Mouse (Mus musculus): Measurements from ENCODE around the gene Pigk. TPM values are rescaled to one million over a fixed set of nuclear protein-coding genes. Genes with fewer than 3 reads are reported as not detected.
"Not testable (repeated sequence)": the region's sequence is repeated elsewhere in the genome, so short reads cannot be mapped to it uniquely, and the experiment has no call there.

The Pigk gene
- total and polyA plus RNA-seq, 2 experiments from 2014 or later, result 38.2 to 57.8 TPM

DNA sequence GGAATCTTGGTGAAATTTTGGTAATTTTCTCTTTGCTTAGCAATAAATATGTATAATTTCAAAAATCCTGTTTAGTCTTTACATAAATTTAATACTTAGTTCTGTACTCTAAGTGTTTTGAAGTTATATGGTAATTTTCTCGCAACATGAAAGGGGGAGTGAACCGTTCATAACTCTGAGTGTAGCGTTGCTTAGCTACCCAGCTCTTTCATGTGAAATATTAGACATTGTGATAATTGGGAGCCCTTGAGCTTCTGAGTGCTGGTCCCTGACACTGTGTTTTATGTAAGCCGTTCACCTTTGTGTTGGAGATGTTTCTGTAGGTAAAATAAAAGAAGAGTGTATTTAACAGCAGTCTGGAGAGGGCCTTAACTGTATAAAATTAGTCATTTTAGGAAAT, 65.9 kb downstream of the Pigk start:
- ATAC-seq (peak; percentile 44; the same call in 1 of the 2 replicates), DNase-seq (ENCODE audit: low spot score) (no peak)
- Histone ChIP-seq H3K4me2 (ENCODE audit: low read depth, low read length) (no peak overlapping the region), H3K4me3 (ENCODE audit: low read length) (no peak overlapping the region), H3K4me1 (ENCODE audit: insufficient read depth, low read length) (no peaks in the 10 kb centered on the region), H3K9ac (replicated peaks; ENCODE audit: low read length) (no peak overlapping the region), H3K36me3 (ENCODE audit: insufficient read depth, low read length) (no peaks in the 10 kb centered on the region), H3K27ac (no peak overlapping the region), H3K9me3 (ENCODE audit: low read length) (no peaks in the 10 kb centered on the region), H3K27me3 (ENCODE audit: insufficient read depth, low read length) (no peaks in the 10 kb centered on the region)
- 46% methylated on average over 4 of the region's 4 CpGs for WGBS
- no peak for TF ChIP-seq CTCF (IDR thresholded peaks at IDR 0.05; ENCODE audit: low read depth)

DNA sequence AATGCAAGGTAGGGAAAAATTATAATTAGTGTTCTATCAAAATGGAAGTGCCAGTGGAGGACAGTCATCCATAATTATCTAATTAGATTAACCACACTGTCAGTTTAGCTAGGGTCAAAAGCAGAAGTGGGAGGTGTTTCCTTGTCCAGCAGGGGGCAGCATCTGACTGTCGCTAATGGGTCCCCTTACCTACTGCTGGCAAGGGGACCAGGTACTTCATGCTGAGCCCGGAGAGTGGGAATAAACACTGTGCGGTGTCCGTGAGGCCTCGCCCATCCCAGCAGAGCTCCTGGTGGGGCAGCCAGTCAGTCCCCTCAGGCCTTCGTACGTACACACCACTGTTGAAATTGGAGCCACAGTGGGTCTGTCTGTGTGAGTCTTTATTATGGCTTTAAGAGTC, 69.9 kb downstream of the Pigk start:
- H3K27ac ChIP-seq, result no peak overlapping the region
- H3K9me3 ChIP-seq (ENCODE audit: low read length), result no peaks in the 10 kb centered on the region
- ATAC-seq (peak; percentile 76), DNase-seq (ENCODE audit: low spot score) (peak; percentile 92)
- H3K4me2 ChIP-seq (ENCODE audit: low read depth, low read length), result no peak overlapping the region
- H3K4me3 ChIP-seq (ENCODE audit: low read length), result no peak overlapping the region
- peak; percentile 94 for TF ChIP-seq CTCF (IDR thresholded peaks at IDR 0.05; ENCODE audit: low read depth)
- peaks cover 6% of the 10 kb centered on the region; the same call in 1 of the 2 replicates for H3K36me3 ChIP-seq (ENCODE audit: insufficient read depth, low read length)
- H3K9ac ChIP-seq (replicated peaks; ENCODE audit: low read length), result no peak overlapping the region
- no peaks in the 10 kb centered on the region for H3K4me1 ChIP-seq (ENCODE audit: insufficient read depth, low read length)
- no peaks in the 10 kb centered on the region for H3K27me3 ChIP-seq (ENCODE audit: insufficient read depth, low read length)
- WGBS, result 18% methylated on average over 7 of the region's 7 CpGs

DNA sequence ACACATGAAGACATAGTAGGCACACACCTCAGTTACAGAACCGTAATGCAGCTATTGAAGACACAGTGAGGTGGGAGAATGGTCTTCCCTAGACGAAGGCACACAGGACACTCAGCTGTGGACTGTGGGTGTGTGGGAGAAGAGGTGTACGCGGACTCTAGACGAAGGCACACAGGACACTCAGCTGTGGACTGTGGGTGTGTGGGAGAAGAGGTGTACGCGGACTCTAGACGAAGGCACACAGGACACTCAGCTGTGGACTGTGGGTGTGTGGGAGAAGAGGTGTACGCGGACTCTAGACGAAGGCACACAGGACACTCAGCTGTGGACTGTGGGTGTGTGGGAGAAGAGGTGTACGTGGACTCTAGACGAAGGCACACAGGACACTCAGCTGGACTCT, 70.5 kb downstream of the Pigk start:
- H3K27me3 ChIP-seq (ENCODE audit: insufficient read depth, low read length); H3K9ac ChIP-seq (replicated peaks; ENCODE audit: low read length); DNase-seq (ENCODE audit: low spot score); H3K36me3 ChIP-seq (ENCODE audit: insufficient read depth, low read length); ATAC-seq; H3K27ac ChIP-seq; H3K4me1 ChIP-seq (ENCODE audit: insufficient read depth, low read length); H3K4me3 ChIP-seq (ENCODE audit: low read length); H3K4me2 ChIP-seq (ENCODE audit: low read depth, low read length); H3K9me3 ChIP-seq (ENCODE audit: low read length): not testable (repeated sequence)
- WGBS, result 95% methylated on average over 7 of the region's 13 CpGs

DNA sequence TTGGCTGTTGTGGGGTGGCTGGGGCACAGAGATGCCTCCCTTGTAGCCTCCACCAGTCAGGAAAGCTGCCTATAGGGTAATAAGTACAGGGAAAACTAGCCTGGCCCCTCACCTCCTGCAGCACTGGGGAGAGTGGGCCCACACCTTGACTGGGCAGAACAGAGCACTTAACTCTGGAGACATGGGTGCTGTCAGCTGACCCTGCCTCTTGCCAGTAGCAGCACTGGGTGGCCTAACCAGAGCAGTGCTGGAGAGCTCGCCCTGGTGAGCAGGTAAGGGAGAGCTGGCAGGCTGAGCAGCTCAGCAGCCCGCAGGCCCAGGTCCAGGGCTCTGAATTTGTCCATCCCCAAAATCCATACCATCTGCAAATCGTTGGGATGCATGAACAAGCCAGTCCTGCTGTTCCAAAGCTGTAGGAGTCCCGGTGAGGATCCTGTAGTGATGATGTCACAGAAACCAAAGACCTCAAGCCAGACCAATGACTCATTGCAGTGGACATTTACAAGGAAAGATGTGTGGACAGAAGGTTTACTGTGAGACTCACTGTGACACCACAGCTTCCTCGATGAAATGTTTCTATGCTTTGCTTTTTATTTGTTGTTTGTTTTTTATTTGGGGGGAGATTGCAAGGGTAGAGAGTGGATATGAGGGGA, 74.5 kb downstream of the Pigk start:
- H3K4me3 ChIP-seq (ENCODE audit: low read length), result not testable (repeated sequence)
- WGBS, result 85% methylated on average over 5 of the region's 5 CpGs

DNA sequence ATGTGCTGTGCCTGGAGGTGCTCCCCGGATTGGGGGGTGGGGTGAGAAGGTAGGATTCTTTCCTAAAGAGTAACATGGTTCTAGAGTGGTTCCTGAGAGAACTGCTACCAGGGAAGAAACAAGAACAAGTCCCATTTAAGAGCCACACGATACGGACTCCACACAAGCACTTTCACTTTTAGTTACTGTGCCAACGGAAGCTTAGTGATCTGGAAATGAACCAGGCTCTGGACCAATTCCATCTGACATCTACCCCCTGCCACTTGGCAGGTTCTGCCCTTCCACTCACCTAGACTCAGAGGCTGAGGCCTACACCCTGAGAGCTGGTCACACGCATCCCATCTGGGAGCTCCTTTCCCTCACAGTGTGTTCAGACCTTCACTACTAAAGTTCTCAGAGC, 78.7 kb downstream of the Pigk start:
- Histone ChIP-seq H3K9ac (replicated peaks; ENCODE audit: low read length) (no peak overlapping the region), H3K36me3 (ENCODE audit: insufficient read depth, low read length) (no peaks in the 10 kb centered on the region; the same call in 1 of the 2 replicates), H3K4me2 (ENCODE audit: low read depth, low read length) (no peak overlapping the region), H3K4me3 (ENCODE audit: low read length) (no peak overlapping the region), H3K4me1 (ENCODE audit: insufficient read depth, low read length) (no peaks in the 10 kb centered on the region), H3K27ac (no peak overlapping the region), H3K9me3 (ENCODE audit: low read length) (no peaks in the 10 kb centered on the region), H3K27me3 (ENCODE audit: insufficient read depth, low read length) (no peaks in the 10 kb centered on the region)
- ATAC-seq, result no peak
- WGBS, result 77% methylated on average over 5 of the region's 5 CpGs
- no peak for TF ChIP-seq CTCF (IDR thresholded peaks at IDR 0.05; ENCODE audit: low read depth)
- no peak for DNase-seq (ENCODE audit: low spot score)

More for the DNA sequence above, 74.5 kb downstream of the Pigk start:
- not testable (repeated sequence) for H3K4me1 ChIP-seq (ENCODE audit: insufficient read depth, low read length); H3K27ac ChIP-seq; DNase-seq (ENCODE audit: low spot score); H3K9me3 ChIP-seq (ENCODE audit: low read length); ATAC-seq; H3K36me3 ChIP-seq (ENCODE audit: insufficient read depth, low read length); H3K27me3 ChIP-seq (ENCODE audit: insufficient read depth, low read length); H3K9ac ChIP-seq (replicated peaks; ENCODE audit: low read length); H3K4me2 ChIP-seq (ENCODE audit: low read depth, low read length)

DNA sequence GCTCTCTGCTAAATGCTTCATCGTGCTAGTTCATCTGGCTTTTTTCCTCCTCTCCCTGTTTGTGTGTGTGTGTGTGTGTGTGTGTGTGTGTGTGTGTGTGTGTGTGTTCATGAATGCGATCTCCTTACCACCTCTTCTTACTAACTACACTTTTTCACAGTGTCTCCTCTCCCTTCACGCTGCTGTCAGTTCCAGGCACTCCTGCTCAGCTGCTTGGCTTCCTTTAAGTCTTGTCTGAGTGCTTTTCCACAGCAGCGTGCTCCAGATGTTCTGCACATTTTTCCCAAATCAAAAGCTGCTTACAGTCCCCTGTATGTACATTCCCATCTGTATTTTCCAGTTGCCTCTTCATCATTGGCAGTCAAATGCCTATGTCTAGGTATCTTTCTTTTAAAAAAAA, 79.1 kb downstream of the Pigk start:
- ATAC-seq (no peak), DNase-seq (ENCODE audit: low spot score) (no peak)
- Histone ChIP-seq H3K9ac (replicated peaks; ENCODE audit: low read length) (no peak overlapping the region), H3K9me3 (ENCODE audit: low read length) (no peaks in the 10 kb centered on the region), H3K27ac (no peak overlapping the region), H3K4me1 (ENCODE audit: insufficient read depth, low read length) (no peaks in the 10 kb centered on the region), H3K27me3 (ENCODE audit: insufficient read depth, low read length) (no peaks in the 10 kb centered on the region), H3K4me3 (ENCODE audit: low read length) (no peak overlapping the region), H3K36me3 (ENCODE audit: insufficient read depth, low read length) (no peaks in the 10 kb centered on the region; the same call in 1 of the 2 replicates), H3K4me2 (ENCODE audit: low read depth, low read length) (no peak overlapping the region)
- no peak for TF ChIP-seq CTCF (IDR thresholded peaks at IDR 0.05; ENCODE audit: low read depth)
- WGBS, result 86% methylated on average over 4 of the region's 4 CpGs

DNA sequence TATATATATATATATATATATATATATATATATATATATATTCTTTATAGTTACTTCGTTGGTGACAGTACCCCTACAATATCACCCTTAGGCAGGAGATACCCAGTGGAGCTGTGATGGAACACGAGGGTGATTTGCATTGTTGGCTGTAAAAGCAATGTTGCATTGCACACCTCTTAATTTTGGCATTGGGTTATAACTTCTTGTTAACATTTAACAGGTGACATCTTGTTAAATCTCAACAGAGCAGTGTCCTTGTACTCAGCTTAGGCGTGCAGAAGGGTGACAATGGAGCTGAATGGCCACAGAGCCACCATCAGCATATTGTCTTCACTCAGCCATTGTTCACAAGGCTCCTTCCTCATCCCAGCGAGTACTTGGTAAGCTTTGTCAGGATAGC, 82.3 kb downstream of the Pigk start:
- Histone ChIP-seq H3K27me3 (ENCODE audit: insufficient read depth, low read length) (no peaks in the 10 kb centered on the region), H3K4me3 (ENCODE audit: low read length) (no peak overlapping the region), H3K9ac (replicated peaks; ENCODE audit: low read length) (no peak overlapping the region), H3K9me3 (ENCODE audit: low read length) (no peaks in the 10 kb centered on the region), H3K4me2 (ENCODE audit: low read depth, low read length) (no peak overlapping the region), H3K4me1 (ENCODE audit: insufficient read depth, low read length) (no peaks in the 10 kb centered on the region), H3K27ac (no peak overlapping the region), H3K36me3 (ENCODE audit: insufficient read depth, low read length) (no peaks in the 10 kb centered on the region)
- 81% methylated on average over 4 of the region's 4 CpGs for WGBS
- DNase-seq (ENCODE audit: low spot score) (no peak), ATAC-seq (no peak)
- TF ChIP-seq CTCF (IDR thresholded peaks at IDR 0.05; ENCODE audit: low read depth), result no peak
